Mouse (Mus musculus): ENCODE results near the gene Ank2. TPM values are rescaled to one million over a fixed set of nuclear protein-coding genes. Genes with fewer than 3 reads are reported as not detected.

Gene Ank2
- polyA plus RNA-seq, 1 experiment from 2014 or later, result 157 TPM

GRCm38 (mm10) chr3:126916381-126916780 lies 582.8 kb downstream of the Ank2 start:
- ATAC-seq (ENCODE audit: low FRiP score, low read depth), result no peak
- H3K4me2 ChIP-seq, result no peak overlapping the region
- H3K4me1 ChIP-seq (replicated peaks), result no peaks in the 10 kb centered on the region
- no peaks in the 10 kb centered on the region for H3K9me3 ChIP-seq
- H3K27ac ChIP-seq (replicated peaks), result no peak overlapping the region
- no peaks in the 10 kb centered on the region; the same call in 1 of the 2 replicates for H3K36me3 ChIP-seq
- no peak overlapping the region for H3K9ac ChIP-seq
- no peaks in the 10 kb centered on the region for H3K27me3 ChIP-seq
- no peak overlapping the region for H3K4me3 ChIP-seq

GRCm38 (mm10) chr3:126903543-126903942 lies 595.6 kb downstream of the Ank2 start:
- no peaks in the 10 kb centered on the region for H3K4me1 ChIP-seq (replicated peaks)
- no peak overlapping the region for H3K4me2 ChIP-seq
- no peak overlapping the region for H3K9ac ChIP-seq
- H3K36me3 ChIP-seq, result no peaks in the 10 kb centered on the region
- H3K4me3 ChIP-seq, result no peak overlapping the region
- no peak overlapping the region for H3K27ac ChIP-seq (replicated peaks)
- no peaks in the 10 kb centered on the region for H3K9me3 ChIP-seq
- WGBS, result 16% methylated on average over 3 of the region's 3 CpGs
- ATAC-seq (ENCODE audit: low FRiP score, low read depth), result peak; percentile 85
- H3K27me3 ChIP-seq, result no peaks in the 10 kb centered on the region

- Histone ChIP-seq H3K4me2 (no peak overlapping the region), H3K9ac (no peak overlapping the region), H3K27me3 (no peaks in the 10 kb centered on the region), H3K36me3 (no peaks in the 10 kb centered on the region), H3K27ac (replicated peaks) (no peak overlapping the region), H3K9me3 (no peaks in the 10 kb centered on the region), H3K4me3 (no peak overlapping the region), H3K4me1 (replicated peaks) (no peaks in the 10 kb centered on the region)
- ATAC-seq (ENCODE audit: low FRiP score, low read depth), result no peak
- 55% methylated on average over 4 of the region's 4 CpGs for WGBS
Observed at GRCm38 (mm10) chr3:126886644-126887043, 612.5 kb downstream of the Ank2 start.

GRCm38 (mm10) chr3:126886090-126886489 lies 613.1 kb downstream of the Ank2 start:
- no peak overlapping the region for H3K27ac ChIP-seq (replicated peaks)
- no peaks in the 10 kb centered on the region for H3K27me3 ChIP-seq
- no peaks in the 10 kb centered on the region for H3K36me3 ChIP-seq
- H3K4me3 ChIP-seq, result no peak overlapping the region
- no peak overlapping the region for H3K9ac ChIP-seq
- no peak overlapping the region for H3K4me2 ChIP-seq
- H3K9me3 ChIP-seq, result no peaks in the 10 kb centered on the region
- no peak for ATAC-seq (ENCODE audit: low FRiP score, low read depth)
- WGBS, result 74% methylated on average over 4 of the region's 4 CpGs
- H3K4me1 ChIP-seq (replicated peaks), result no peaks in the 10 kb centered on the region

- Histone ChIP-seq H3K9me3 (no peaks in the 10 kb centered on the region), H3K27ac (replicated peaks) (no peak overlapping the region)
Observed at GRCm38 (mm10) chr3:126878233-126878632, 620.9 kb downstream of the Ank2 start.

More at GRCm38 (mm10) chr3:126878233-126878632, 620.9 kb downstream of the Ank2 start:
- H3K36me3 ChIP-seq, result no peaks in the 10 kb centered on the region
- no peak overlapping the region for H3K4me3 ChIP-seq
- ATAC-seq (ENCODE audit: low FRiP score, low read depth), result no peak
- no peaks in the 10 kb centered on the region for H3K27me3 ChIP-seq
- no peak overlapping the region for H3K9ac ChIP-seq
- no peak overlapping the region for H3K4me2 ChIP-seq
- 64% methylated on average over 1 of the region's 1 CpGs for WGBS
- no peaks in the 10 kb centered on the region for H3K4me1 ChIP-seq (replicated peaks)

MicroRNA genes within 50 kb of the gene (microRNA counts, 519-probe panel; counts per million panel counts)
- microRNA mmu-miR-302a (not detected), microRNA mmu-miR-302b (not detected), microRNA mmu-miR-302c (not detected), microRNA mmu-miR-302d (1,993 counts per million, percentile 18 among the panel's probes with 10 or more counts), microRNA mmu-miR-367 (2,550 counts per million, percentile 42 among the panel's probes with 10 or more counts)

Small RNA genes lying within 50 kb of the gene (microRNA-seq; reads per million reads assigned to microRNA genes)
- gene Gm44494 (not detected), gene Mir302a (390 reads per million, percentile 68 among the genes with 10 or more reads in this experiment), gene Mir302b (258 reads per million, percentile 63 among the genes with 10 or more reads in this experiment), gene Mir302c (40.5 reads per million, percentile 40 among the genes with 10 or more reads in this experiment), gene Mir302d (333 reads per million, percentile 67 among the genes with 10 or more reads in this experiment), gene Mir367 (not detected)

Other genes with a start within 250 kb of the Ank2 start
- 27.5 and 31.7 TPM in 2 replicates for gene Larp7, start 54.0 kb upstream of the Ank2 start, polyA plus RNA-seq (2015; fragmentation: Nextera tagmentation; extraction: Ambion mirVana)
- gene Zgrf1, start 54.1 kb upstream of the Ank2 start, polyA plus RNA-seq (2015; fragmentation: Nextera tagmentation; extraction: Ambion mirVana), result 4.2 and 4.5 TPM in 2 replicates
- 6.7 and 17.7 TPM in 2 replicates for gene Neurog2, start 133.8 kb upstream of the Ank2 start, polyA plus RNA-seq (2015; fragmentation: Nextera tagmentation; extraction: Ambion mirVana)

Measured in hindbrain, embryonic 15.5 days (tissue).